Mouse (Mus musculus) lung, embryonic 15.5 days (tissue): Measurements from ENCODE around the gene Arl5b. TPM values are rescaled to one million over a fixed set of nuclear protein-coding genes. Genes with fewer than 3 reads are reported as not detected.

Experiments
- polyA plus RNA-seq: library from polyadenylated mRNA; unstranded; fragments of >200 nt; fragmentation: Nextera tagmentation; extraction: Ambion mirVana; gene quantifications from 2 replicates; pipeline ENCODE4 v1.2.1, GENCODE M21; 2015

Arl5b gene
- polyA plus RNA-seq, 1 experiment from 2014 or later = 33.5 TPM

Other genes starting within 250 kb of the Arl5b start
- 12.2 and 15.0 TPM in 2 replicates for gene Nsun6, start 5.7 kb downstream of the Arl5b start, polyA plus RNA-seq